Mouse (Mus musculus): ENCODE measurements at regions not wholly inside any gene's neighbourhood (a gene's known extent, or its start where the extent isn't known, plus 50 kb on each side); places are given as distances from the start of the nearest gene placed in this dataset.

DNA sequence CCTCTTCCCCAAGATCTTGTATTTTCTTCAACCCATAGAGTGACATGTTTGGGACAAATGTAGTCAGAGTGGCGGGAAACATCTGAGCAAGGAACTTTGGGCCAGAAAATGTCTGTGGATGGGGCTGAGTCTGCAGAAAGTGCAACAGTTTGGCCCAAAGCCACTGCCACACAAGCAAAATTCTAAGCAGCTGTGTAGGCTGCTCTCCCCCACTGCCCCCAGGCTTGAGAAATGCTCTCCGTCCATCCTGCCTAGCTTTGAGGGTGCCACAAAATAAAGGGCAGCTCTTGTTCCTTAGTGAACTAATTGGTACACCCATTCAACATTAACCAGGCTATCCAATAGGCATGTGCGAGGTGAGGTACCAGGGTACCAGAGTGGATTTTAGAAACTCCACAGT, 205.2 kb upstream of the Kbtbd8 start:
- peak in 1 of 2 experiments; percentile 31 for DNase-seq (ENCODE audit: low spot score in 2 of 2)

DNA sequence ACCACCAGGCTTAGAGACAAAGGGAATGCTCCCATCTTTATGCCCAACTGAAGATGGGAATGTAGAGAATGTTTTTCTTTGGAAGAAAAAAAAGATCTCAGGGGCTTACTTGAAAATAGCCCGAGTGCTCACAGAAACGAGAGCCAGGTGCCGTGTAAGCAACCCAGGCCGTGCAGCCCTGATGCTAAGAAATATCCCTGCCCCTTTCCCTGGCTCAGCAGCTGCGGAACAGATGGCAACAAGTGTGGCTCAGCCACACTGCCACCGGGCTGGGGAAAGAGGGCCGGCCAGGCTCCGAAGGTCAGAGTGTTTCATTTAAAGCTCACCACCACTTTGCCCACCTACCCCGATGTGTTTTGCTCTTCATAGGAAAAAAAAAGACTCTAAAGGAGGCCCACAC, 205.7 kb upstream of the Kbtbd8 start:
- peak in 1 of 2 experiments; percentile 43 for DNase-seq (ENCODE audit: low spot score in 2 of 2)

DNA sequence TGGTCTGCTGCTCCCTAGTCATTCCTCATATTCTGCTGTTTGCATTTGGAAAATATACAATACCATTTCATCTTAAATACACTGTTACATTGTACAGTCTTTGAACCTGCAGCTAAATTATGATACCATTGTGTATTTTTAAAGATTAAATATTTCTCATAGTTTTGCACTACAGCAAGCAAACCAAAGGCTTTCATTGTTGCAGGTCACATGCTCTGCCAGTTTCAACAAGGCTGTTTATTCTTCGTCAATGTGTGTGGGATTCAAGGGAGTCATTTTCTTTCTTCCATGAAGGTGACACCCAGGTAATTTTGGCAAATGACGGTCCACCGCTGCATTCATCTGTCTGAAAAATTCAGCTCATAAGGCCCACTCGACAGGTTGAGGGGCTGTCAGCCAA, 200.9 kb upstream of the Lrig1 start:
- DNase-seq (ENCODE audit: low spot score in 2 of 2): no peak

DNA sequence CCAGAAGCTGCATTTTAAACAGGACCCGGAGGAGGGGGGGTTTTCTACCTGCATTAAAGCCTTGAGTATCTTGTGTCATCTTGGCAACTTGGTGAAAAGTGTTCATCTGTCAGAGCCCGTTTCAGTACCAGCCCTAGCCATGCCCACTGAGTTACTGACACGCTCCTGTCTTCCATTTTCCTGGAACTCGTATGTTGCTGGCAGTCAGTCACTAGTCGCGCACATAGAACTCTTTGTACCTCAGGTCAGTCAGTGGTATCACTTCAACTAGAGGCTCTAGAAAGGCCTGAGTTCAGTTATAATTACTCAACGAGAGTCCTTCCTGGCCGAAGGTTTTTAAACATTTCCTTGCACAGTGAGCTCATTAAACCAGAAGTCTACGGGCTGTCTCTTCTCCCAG, 198.9 kb upstream of the Lrig1 start:
- no peak for DNase-seq (ENCODE audit: low spot score in 2 of 2)

DNA sequence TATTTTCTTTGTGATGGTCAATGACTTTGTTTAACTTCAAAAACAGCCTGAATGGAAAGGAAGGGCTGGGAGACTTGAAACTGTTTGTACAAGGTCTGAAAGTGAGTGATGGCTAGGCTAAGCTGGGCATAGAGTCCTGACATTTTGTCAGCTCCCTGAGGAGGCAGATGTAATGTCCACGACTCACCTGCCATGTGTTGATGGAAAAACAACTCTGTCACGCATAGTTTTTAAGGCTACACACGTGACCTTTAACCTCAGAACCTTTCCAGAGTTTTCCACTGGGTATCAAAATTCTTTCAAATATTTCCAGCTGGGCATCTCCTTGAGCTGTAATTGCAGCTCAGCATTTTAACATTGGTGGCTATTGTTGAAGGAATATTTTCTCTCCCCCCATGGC, 190.2 kb upstream of the Lrig1 start:
- DNase-seq (ENCODE audit: low spot score in 2 of 2): no peak

DNA sequence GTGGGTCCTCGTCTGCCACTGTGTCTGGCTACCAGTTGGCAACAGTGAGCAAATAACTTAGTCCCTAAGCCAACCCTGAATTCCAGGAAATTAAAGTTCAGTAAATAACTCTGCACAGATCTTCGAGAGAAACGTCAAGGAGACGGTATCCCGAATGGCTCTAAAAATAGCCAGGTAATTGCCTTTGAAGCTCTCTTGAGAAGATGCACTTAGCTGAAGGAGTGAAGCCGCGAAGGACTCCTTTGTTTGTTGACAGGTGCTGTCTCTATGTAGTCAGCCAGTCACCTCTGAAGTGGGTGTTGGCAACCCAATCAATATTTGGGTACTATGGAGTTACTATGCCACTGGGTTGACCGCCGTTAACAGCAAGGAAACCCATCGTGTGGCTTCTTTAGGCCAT, 189.3 kb upstream of the Lrig1 start:
- no peak for DNase-seq (ENCODE audit: low spot score in 2 of 2)

DNA sequence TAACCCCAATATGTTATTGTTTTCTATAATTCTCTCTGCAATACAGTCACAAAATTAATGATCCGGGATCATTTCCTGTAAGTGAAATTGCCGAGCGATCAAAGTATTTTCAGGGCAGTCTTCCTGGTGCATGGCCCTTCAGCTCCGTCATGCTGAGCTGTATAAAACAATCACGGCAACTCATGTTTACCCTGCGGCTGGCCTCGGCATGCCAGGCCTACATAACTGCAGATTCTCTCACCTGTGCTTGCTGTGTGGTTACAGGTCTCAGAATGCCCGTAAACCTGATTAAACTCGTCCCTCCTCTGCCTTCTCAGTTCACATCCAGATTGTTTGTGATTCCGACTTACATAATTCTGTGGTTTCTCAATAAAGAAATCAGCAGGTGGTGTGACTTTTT, 181.2 kb upstream of the Lrig1 start:
- no peak for DNase-seq (ENCODE audit: low spot score in 2 of 2)

DNA sequence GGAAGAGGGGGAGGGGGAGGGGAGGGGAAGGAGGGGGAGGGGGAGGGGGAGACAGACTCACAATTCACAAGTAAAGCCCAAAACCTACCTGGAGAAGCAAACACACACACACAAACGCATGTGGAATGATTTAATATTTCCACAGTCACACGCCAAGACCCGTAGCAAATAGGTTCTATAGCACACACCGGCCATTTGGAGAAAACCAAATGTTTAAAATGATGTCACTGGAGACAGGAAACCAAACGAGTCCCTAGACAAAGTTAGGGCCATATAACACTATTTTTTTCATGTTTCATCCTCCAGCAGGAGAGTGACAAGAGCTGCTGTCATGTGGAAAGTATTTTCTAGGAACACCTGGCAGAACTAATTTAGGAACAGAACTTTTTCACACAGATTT, 175.9 kb upstream of the Lrig1 start:
- DNase-seq (ENCODE audit: low spot score in 2 of 2): no peak

DNA sequence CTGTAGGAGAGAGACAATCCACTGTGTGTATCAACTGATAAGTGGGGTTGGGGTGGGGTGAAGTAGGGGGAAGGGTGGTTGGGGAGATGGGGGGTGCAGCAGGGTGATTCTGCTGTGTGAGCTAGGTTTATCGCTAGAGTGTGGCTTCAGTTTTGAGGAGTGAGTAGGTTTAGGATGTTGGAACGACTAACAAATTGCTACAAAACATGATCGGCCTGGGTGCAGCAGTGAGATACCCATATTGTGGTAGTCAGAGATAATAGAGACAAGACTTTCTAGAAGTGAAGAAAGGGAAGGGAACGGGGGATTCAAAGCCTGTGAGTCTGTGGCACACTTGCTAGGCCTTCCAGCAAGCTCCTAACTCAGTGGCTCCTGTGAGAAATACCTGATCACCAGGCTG, 175.1 kb upstream of the Lrig1 start:
- no peak for DNase-seq (ENCODE audit: low spot score in 2 of 2)

DNA sequence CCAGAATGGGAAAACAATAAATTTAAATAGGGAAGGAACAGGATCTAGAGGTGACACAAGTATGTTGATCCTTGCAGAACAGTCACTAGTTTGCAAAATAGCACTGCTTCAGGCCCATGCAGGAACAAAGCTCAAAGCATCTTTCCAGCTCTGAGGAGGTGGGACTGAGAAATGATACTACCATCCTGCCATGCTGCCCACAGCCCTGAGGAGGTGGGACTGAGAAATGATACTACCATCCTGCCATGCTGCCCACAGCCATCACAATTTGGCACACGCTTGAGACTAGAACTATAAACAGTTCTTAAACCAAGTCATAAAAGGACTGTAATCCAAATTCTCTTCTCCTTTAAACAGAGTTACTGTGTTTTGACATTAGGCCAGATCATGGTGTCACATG, 174.5 kb upstream of the Lrig1 start:
- no peak for DNase-seq (ENCODE audit: low spot score in 2 of 2)

DNA sequence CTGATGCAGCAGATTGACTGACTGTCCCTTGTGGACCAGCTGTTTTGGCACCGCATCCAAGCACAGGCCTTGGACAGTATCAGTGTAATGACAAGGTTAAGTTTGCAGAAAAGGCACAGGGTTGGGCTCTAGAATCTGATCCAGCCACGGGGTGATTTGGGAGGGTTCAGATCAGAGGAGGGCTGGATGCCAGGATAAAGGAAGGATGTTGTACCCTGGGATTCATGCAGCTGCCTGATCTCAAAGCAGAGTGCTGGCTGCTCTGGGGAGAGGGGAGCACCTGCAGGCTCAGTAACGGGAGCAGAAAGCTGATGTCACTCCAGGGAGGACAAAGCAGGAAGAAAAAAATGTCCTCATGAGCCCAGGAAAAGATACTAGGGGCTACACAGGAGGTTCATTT, 168.0 kb upstream of the Lrig1 start:
- DNase-seq (ENCODE audit: low spot score in 2 of 2): peak; percentile 26 to 48

DNA sequence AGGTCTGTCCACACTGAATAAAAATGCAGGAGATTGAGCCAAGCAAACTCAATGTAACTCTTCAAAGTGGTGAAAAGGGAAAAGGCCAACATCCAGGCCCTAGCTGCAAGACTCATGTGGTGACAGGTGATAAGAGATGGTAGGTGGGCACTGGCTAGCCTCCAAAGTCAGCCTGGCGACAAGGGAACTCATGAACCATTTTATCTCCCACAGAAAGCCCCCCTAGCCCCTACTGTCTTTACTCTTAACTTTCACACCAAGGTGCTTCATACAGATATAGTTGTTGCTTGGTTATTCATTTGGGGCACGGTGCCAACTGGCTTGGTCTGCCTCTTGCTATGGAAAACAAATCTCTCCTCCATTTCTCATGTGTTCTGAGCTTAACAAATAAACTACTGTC, 165.5 kb upstream of the Lrig1 start:
- DNase-seq (ENCODE audit: low spot score in 2 of 2): no peak

DNA sequence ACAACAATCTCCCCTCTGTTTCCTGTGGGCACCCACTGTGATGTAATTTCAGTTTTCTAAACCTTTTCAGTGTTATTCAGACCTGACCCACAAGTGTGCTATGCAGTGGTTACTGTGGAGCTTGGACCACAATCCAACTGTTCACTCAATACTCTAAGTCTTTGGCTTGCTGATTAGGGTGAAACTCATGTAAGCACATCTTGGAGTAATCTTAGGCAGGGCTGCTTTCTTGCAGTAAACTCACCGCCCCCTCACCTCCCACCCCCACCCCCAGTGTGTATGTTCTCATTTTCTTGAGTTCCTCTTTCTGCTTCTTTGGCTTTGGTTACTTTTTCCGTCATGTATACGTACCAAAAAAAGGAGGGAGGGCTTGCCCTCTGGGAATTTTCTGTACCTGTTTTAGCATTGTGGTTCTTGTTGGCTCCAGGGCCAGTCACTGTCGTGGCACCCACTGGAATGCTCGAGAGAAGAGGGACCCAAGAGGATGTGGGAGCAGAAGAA, 158.2 kb upstream of the Lrig1 start:
- no peak for DNase-seq (ENCODE audit: low spot score in 2 of 2)

DNA sequence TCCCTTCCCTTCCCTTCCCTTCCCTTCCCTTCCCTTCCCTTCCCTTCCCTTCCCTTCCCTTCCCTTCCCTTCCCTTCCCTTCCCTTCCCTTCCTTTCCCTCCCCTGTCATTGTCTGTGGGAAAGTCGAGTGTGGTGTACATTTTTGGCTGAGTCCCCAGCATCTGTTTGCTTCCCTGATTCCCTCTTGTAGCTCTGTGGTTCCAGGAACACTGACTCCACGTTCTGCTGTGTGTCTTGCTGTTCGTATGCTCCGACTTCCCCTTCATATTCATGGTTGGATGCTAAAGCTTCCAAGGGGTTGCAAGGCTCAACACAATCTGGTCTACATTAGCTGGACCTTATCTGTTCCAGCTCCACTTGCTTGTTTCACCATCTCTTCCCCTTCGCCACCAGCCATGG, 150.2 kb upstream of the Lrig1 start:
- DNase-seq (ENCODE audit: low spot score in 2 of 2): no peak

DNA sequence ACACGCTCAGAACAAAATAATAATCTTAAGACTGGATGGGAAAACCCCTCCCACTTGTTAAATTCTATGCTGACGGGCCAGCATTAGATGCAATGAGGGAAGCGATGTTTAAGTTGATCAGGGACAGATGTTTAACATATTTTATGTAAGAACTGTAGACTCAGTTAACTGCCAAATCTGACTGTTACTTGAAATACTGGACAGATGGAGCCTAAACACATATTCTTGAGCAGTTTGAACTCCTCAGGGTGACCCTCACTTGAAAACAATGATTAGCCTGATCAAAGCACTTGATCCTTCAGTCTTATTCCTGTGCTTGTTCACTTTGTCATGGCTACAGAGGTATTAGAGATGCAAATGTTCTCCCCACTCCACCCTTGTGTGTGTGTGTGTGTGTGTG, 149.6 kb upstream of the Lrig1 start:
- DNase-seq (ENCODE audit: low spot score in 2 of 2): no peak

DNA sequence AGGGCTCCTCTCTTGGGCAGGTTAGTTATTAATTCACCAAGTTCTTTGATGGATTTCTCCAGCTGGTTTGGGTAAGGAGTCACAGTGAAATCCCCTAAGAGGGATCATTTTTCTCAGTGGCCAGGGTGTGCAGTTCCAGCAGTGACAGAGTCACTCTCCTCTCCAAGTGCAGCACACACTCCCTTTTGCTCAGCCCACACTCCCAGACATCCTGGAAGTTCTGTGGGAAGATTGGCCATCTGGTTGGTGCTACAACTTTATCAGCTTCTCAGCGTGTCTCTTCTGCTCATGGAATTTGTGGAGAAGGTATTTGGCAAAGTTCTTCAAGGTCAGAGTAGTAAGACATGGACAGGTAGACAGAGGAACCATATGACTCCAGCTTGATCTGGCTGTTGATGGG, 148.5 kb upstream of the Lrig1 start:
- DNase-seq (ENCODE audit: low spot score in 2 of 2): no peak

DNA sequence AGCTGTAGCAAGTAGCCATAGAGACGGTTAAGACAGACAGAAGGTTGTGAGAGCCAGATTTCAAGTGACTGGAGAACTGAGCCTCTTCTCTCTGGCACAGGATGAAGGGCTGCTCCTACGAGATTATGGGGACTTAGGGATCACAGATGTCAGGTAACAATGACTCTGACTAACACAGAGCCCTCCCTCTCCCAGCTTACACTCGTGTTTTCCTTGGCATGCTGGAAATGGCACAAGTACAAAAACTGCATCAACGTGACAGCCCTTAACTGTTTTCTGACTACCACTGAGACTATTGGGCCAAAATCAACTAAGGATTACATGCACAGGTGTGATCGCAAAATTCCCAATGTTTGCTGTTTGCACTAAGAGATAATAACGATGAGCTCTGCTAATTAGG, 145.9 kb upstream of the Lrig1 start:
- no peak for DNase-seq (ENCODE audit: low spot score in 2 of 2)

DNA sequence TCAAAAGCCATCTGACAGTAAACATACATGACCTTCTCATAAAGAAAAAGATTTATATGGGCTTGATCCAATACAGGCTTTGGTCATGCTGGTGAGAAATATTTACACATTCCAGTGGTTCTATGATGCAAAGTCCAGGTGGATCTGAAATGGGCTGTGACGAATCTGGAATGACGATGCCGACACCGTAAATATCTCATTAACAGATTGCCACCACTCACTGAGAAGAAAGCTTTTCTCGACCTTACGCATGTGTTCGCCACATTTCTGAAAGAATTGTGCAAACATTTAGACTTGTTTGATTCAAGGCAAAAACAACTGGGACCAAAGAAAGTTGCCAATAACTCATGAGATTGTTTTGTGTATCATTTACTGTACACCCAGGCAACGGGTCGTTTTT, 142.9 kb upstream of the Lrig1 start:
- no peak for DNase-seq (ENCODE audit: low spot score in 2 of 2)

DNA sequence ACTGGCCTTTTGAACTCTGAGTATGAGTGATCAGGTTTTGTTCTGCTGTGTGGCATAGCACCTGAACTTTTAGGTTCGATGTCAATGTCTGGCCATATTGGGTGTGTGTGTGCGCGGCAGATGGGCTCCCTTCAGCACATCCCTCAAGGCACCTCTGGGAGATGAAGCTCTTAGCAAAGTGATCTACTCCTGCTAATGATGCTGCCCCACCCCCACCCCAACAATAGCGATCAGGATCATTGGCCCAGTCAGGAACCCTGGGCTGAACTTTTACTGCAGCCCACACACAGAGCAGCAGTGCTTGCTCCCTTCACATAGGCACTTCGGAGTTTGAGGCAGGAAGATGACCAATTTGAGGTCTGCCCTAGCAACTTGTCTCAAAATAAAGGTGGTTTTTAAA, 141.9 kb upstream of the Lrig1 start:
- DNase-seq (ENCODE audit: low spot score in 2 of 2): no peak

DNA sequence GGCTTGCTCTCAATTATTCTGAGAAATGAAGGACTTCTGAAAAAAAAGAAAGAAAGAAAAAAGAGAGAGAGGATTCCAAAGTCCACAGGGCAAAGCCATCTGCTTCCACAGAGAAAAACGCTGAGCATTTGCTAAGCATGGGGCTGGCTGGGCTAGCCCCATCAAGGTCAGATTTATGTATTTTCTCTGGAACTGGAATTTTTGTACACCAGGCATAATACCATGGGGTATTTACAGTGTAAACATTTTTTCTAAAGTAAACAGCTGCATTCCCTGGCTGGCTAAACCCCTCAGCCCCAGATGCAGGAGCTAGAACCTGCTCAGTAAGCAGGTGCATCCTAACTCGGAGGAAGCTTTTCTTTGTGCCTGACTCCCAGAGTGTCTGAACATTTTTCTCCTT, 135.8 kb upstream of the Lrig1 start:
- DNase-seq (ENCODE audit: low spot score in 2 of 2): no peak

DNA sequence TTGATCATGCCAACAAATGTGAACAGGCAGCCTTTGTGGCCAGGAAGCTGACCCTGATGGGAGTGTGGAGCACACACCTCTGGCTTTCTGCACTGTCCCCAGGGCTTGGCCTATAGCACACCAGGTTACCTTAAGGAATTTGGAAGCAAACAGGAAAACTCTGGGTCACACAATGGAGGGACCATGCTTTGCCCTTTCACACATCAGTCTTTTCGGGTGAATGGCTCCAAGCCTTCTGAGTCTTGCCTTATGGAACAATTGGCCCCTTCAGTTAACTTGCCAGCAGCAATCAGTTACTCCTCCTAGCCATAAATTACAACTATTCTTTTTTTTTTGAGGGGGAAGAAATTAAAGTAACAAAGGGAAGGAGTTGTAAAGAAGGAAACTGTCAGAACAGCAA, 134.6 kb upstream of the Lrig1 start:
- no peak for DNase-seq (ENCODE audit: low spot score in 2 of 2)

DNA sequence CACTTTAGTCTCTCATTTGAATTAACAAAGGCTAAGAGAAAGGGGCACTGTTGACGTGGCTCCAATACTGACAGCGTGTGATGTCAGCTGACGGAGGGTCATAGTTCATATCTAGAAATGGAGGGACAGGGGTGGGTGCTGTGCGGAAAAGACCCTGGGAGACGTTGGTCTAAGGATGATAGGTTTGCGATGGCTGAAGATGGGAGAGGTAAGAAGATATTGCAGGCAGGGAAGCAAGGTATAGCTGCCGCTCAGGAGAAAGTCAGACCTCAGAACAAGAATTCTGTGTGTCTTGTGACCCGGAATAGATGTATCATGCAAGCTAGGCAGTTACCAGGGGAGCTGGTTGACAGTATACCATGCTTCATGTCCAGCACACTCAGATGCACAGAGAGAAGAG, 130.8 kb upstream of the Lrig1 start:
- no peak for DNase-seq (ENCODE audit: low spot score in 2 of 2)

DNA sequence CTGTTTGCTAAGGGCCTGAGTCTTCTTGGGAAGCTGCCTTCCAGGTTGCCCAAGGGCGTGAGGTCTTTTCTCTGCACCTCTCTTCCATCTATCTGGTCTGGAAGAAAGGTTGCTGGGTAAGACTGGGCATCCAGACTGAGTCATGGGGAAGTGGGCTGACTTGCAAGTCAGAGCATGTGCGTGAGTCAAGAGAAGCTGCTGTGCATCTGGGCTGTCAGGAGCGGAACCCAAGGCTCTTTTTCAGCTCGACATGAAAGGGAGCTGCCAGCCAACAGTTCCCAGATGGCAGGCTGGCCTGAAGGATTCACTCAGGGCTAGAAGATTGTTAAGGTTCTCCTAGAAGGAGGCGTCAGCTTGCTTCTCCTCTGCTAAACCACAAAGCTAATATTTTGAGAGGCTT, 129.3 kb upstream of the Lrig1 start:
- no peak for DNase-seq (ENCODE audit: low spot score in 2 of 2)

DNA sequence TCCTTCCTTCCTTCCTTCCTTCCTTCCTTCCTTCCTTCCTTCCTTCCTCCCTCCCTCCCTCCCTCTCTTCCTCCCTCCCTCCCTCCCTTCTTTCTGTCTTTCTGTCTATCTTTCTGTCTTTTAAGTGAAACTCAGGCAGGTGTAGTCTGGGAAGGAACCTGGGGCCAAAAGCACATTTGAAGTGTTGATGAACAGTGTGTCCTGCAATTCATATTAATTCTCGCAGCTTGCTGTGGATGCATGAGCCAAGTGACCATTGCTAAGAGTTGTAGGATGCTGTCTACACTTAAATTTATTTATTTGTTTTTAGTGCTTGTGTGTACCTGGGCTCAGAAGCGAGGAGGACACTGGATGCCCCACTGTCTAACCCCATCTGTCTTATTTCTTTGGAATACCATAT, 126.7 kb upstream of the Lrig1 start:
- no peak for DNase-seq (ENCODE audit: low spot score in 2 of 2)
